Mouse (Mus musculus) adrenal gland, adult (tissue): ENCODE results near the gene Gm20388.

Source experiments
- DNase-seq, 2 experiments: peaks; one replicate each; pipeline ENCODE4 v3.0.0; 2022 to 2023; ENCODE audit warnings: low spot score in 1 of 2; ENCODE audit not compliant: inconsistent age in 2 of 2

Gm20388 gene

GRCm38 (mm10) chr8:121847987-121848386 is 1937.3 kb downstream of the Gm20388 start:
- no peak for DNase-seq

- DNase-seq, result peak in 1 of 2 experiments; percentile 22
Measured at GRCm38 (mm10) chr8:121848495-121848894, 1937.9 kb downstream of the Gm20388 start.

- peak in 1 of 2 experiments; percentile 15 for DNase-seq
Measured at GRCm38 (mm10) chr8:121849303-121849702, 1938.7 kb downstream of the Gm20388 start.

DNA sequence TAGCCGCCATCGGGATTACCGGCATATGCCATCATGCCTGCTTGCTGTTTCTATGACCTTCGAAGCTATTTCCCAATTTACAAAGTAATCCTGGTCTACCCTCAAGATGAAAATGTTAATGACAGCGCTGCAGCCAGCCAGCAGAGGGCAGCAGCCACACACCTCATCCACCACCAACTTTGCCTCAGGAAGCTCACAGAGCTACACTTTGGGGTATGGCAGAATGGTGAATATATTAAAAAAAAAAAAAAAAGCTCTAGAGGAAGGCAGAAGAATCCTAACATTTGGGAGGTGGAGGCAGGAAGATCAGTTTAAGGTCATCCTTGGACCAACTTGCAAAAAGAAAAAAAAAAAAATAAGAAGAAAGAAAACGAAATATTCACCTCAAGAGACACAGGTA is 1939.4 kb downstream of the Gm20388 start:
- peak; percentile 77 to 92 for DNase-seq

GRCm38 (mm10) chr8:121850436-121850820 is 1939.8 kb downstream of the Gm20388 start:
- peak in 1 of 2 experiments; percentile 42 for DNase-seq

GRCm38 (mm10) chr8:121850821-121851470 is 1940.3 kb downstream of the Gm20388 start:
- peak; percentile 95 to 99 for DNase-seq

DNA sequence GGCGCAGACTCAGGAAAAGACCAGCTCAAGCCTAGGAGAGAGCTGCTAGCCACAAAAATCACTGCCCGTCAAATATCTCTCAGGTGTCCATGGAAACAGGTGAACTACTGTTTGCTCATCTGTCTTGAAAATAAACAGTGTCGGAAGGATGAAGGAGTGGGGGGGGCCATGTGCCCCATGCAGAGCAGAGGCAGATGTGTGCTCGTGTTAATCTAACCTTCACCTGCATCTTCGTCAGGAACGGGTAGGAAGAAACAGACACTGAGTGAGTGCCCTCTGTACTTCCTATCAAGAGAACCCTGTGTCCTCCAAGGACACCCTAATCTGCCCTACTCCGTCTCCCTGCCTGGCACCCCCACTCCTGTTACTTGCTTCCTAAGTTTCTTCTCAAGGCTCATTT is 1941.1 kb downstream of the Gm20388 start:
- DNase-seq, result peak in 1 of 2 experiments; percentile 33

- peak; percentile 13 to 53 for DNase-seq
Measured at GRCm38 (mm10) chr8:121852464-121852863, 1941.8 kb downstream of the Gm20388 start.

GRCm38 (mm10) chr8:121853586-121853985 is 1942.9 kb downstream of the Gm20388 start:
- DNase-seq, result peak; percentile 70 to 92

DNA sequence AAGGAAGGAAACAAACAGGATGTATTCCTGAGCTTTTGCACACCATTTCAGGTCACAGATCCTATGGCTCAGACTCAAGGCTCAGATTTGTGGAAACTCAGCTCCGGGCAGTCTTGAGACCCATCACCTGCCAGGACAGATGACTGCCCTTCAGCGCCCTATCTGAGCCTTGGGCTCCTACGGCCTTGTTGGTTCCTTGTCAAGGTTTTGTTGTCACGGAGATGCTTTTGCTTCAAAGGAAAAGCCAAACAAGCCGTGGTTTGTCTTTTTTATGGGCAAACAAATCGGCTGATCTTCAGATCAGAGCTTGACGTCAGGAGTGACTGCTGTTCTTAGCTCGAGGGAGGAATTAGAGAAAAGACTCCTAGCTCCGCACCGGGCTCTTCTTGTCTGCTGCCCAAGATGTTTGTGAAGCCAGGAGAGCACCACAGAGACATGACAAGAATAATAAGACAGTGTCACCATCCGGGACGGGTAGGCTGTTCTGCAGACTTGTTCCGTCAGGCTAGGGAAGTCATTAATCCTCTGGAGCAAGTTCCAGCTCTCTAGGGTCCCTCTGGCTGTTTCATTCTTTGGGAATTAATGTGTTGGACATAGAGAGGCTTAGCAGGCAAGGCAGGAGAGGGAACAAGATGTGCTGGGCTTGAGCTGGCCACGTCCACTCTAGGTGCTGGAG is 1945.6 kb downstream of the Gm20388 start:
- peak; percentile 75 to 86 for DNase-seq

DNA sequence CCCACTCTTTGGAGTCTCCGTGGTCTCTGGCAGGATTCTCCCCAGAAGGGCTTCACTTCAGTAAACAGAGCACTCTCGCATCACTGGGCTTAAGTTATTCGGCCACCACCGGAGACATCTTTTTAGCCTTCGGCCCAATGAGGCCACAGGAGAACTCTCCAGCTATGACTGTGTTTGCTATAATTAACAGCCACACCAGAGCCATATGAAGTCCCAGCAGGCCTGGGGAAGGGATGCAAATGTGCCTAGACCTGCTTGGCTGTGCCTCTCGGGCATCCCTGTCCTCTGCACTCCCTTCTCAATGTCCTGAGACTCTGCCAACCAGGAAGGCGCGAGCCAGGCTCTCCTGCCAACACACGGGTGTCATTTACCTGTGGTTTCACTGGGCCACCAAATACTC is 1946.7 kb downstream of the Gm20388 start:
- DNase-seq, result peak in 1 of 2 experiments; percentile 33

GRCm38 (mm10) chr8:121857747-121858146 is 1947.1 kb downstream of the Gm20388 start:
- DNase-seq, result peak; percentile 10 to 29

DNA sequence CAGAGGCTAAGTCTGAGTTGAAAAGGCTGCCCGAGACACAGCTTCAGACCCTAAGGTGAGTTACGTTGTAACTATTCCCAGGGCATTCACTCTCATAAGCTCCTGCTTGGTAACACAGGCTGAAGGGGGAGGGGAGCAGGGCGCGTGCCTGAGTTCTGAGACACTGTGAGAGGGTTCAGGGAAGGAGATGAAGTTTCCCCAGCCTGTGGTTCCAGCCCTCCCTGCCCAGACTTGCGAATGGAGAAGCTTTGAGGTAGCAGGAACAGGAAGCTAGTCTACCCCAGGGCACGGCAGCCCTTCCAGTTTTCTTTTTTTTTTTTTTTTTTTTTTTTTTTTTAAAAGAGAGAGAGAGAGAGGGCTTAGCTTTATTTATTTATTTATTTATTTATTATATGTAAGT is 1950.6 kb downstream of the Gm20388 start:
- no peak for DNase-seq

DNA sequence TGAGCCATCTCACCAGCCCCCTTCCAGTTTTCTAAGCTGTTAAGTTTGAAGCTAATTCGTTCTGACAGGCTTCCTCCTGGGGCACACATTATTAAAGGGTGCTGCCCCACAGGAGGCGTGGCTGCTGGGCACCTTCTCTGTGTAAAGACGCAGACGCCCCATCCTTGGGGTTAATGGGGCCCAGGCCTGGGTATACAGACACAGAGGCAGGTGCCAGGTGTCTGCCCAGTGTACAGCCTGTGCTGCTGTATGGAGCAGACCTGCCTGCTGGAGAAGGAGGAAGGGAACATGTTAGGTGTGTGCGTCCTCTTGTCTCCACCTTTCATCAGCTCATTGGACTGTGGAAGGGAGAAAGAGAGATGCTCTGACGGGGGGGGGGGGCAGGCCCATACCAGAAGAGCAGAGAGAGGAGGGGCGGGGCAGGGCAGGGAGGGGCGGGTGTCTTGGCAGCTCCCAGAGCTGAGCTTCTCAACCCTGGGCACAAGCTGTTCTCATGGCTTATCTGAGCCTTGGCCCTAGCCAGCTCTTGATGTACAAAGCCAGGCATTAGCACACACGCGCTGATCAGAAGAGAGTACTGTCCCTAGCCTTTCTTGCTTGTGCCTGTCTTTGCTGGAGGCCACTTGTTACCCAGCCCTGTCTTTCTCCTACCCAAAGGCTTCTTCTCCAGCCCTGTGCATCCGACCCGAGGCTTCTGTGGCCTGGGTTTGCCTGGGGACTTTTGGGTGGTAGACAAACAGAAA is 1951.3 kb downstream of the Gm20388 start:
- DNase-seq, result peak; percentile 62 to 83

GRCm38 (mm10) chr8:121865356-121865755 is 1954.7 kb downstream of the Gm20388 start:
- no peak for DNase-seq

- DNase-seq, result peak; percentile 81 to 89
Measured at GRCm38 (mm10) chr8:121868196-121868595, 1957.6 kb downstream of the Gm20388 start.

- no peak for DNase-seq
Measured at GRCm38 (mm10) chr8:121868896-121869295, 1958.3 kb downstream of the Gm20388 start.

DNA sequence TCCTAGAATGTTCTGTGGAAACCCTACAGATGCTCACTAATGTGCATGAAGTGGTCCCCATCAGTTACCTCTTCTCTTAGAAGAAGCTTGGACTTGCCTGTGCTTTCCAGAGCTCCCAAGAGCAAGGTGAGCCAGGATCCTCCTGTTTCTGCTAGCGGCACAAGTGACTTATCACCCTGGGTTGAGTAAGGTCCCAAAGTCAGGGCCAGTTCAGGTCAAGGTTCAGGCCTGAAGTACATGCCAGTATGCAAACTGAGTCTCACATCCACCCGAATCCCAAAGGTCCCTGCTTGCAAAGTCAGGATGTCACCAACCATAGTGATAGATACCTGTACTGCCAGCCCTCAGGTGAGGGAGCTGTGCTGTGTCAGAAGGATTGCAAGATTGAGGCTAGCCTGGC is 1959.5 kb downstream of the Gm20388 start:
- DNase-seq, result peak in 1 of 2 experiments; percentile 54

DNA sequence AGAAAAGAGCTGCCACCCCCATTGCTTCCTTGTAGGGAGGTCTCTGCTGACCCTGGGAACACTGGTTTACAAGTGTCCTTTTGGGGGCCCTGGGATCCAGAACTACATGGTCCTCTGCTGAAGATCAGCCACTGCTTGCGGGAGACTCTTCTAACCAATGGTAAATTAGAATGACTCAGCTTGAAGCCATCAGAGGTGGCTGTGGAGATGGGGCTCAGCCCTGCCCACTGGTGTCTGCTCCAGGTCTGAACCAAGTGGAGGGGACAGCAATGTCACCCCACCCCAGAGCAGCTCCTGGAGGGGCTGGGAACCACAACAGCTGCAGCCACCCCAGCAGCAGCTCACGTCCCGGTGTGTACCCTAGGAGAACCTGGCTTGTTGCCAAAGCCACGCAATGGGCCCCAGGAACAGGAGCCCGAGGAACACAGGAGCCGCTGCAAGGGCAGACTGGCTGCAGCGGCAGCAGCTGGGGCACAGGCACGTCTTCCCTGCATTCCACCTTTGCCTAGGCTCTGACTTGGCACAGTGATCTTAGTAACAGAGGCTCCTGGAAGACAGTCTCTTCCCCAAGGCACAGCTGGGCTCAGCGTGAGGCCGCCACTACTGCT is 1961.3 kb downstream of the Gm20388 start:
- peak; percentile 75 to 81 for DNase-seq

DNA sequence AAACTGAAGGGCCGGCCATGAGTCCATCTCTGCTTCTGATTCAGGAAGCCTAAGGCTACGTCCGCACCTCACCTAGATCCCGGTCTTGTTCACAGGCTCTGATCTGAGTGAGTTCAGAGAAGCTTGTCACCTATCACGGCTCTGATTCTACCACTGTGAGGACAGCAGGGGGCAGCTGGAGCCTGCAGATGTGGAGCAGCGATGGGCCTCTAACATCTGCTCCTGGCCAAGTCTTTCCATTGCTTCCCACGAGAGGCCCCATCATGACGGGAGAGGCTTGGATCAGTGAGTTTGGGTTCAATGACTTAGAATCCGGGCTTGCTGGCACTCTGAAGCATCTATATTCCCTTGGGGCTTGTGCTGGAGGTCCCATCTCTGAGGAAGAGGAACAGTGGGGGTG is 1963.4 kb downstream of the Gm20388 start:
- DNase-seq, result peak; percentile 75 to 88

DNA sequence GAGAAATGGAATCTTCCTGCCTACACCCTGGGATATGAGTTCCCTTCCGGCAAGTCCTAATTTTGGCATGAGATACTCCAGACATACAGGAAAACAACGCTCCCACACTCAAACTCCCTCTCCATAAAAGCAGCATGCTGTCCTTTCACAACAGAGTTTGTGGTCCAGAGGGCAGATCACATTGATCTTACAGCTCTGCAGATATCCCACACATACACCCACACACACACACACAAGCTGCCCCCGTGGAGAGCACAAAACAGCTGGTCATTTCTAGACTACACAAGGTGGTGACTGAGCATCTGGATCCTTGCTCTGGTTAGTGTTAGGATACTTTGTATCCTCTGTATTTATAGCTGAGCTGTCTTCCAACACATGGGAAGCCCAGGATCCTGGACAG is 1964.4 kb downstream of the Gm20388 start:
- no peak for DNase-seq
